Mouse (Mus musculus) right cerebral cortex, postnatal 36 days (tissue): ENCODE measurements around the gene Neurl4.

ENCODE experiments used
- DNase-seq, 2 experiments: peaks; one replicate each; pipeline ENCODE4 v3.0.0; 2022; ENCODE audit warnings: low spot score in 2 of 2, mixed read lengths in 1 of 2

The Neurl4 gene

GRCm38 (mm10) chr11:69881787-69882670 is 18.8 kb upstream of the Neurl4 start:
- no peak for DNase-seq

GRCm38 (mm10) chr11:69883066-69883465 is 17.8 kb upstream of the Neurl4 start:
- DNase-seq = no peak

GRCm38 (mm10) chr11:69883527-69884151 is 17.2 kb upstream of the Neurl4 start:
- DNase-seq = no peak

- DNase-seq = no peak
These were observed 16.6 kb upstream of the Neurl4 start for GRCm38 (mm10) chr11:69884240-69884639.

- DNase-seq = no peak
These were observed 16.2 kb upstream of the Neurl4 start for GRCm38 (mm10) chr11:69884663-69885062.

- no peak for DNase-seq
These were observed 13.8 kb upstream of the Neurl4 start for GRCm38 (mm10) chr11:69886907-69887635.

GRCm38 (mm10) chr11:69891482-69891881 is 9.4 kb upstream of the Neurl4 start:
- no peak for DNase-seq

GRCm38 (mm10) chr11:69894671-69895070 is 6.2 kb upstream of the Neurl4 start:
- DNase-seq = no peak

GRCm38 (mm10) chr11:69895291-69895690 is 5.6 kb upstream of the Neurl4 start, which contains the start of gene Acap1:
Gene Acap1, minus strand, starts transcription at chr11:69895539.
- no peak for DNase-seq

- DNase-seq = no peak
These were observed 1.0 kb upstream of the Neurl4 start for GRCm38 (mm10) chr11:69899870-69900269.

- DNase-seq = peak; percentile 98
These were observed 554 bp downstream of the Neurl4 start for GRCm38 (mm10) chr11:69901406-69901846.

- no peak for DNase-seq
These were observed 1.1 kb downstream of the Neurl4 start for GRCm38 (mm10) chr11:69901993-69902392.

GRCm38 (mm10) chr11:69902972-69903371 is 2.1 kb downstream of the Neurl4 start:
- DNase-seq = no peak

- DNase-seq = no peak
These were observed 3.4 kb downstream of the Neurl4 start for GRCm38 (mm10) chr11:69904311-69904710.

- DNase-seq = no peak
These were observed 7.8 kb downstream of the Neurl4 start for GRCm38 (mm10) chr11:69908645-69909044.

- no peak for DNase-seq
These were observed 8.3 kb downstream of the Neurl4 start for GRCm38 (mm10) chr11:69909174-69909573.

GRCm38 (mm10) chr11:69910177-69910576 is 9.3 kb downstream of the Neurl4 start:
- DNase-seq = no peak

GRCm38 (mm10) chr11:69910781-69911560 is 10.1 kb downstream of the Neurl4 start:
- DNase-seq = no peak

- DNase-seq = no peak
These were observed 10.8 kb downstream of the Neurl4 start for GRCm38 (mm10) chr11:69911701-69912100.

GRCm38 (mm10) chr11:69912716-69913530 is 12.1 kb downstream of the Neurl4 start:
- no peak for DNase-seq
